Mouse (Mus musculus) embryo, embryonic 9.5 days (tissue): ENCODE measurements around the gene Arhgap6.

Experiments
- DNase-seq: peaks from one replicate; pipeline ENCODE4 v3.0.0-alpha.2; 2017; ENCODE audit errors: extremely low spot score

The Arhgap6 gene

GRCm38 (mm10) chrX:168980370-168980769 is 185.5 kb downstream of the Arhgap6 start:
- no peak for DNase-seq

GRCm38 (mm10) chrX:169007066-169007465 is 212.2 kb downstream of the Arhgap6 start:
- DNase-seq, result no peak

GRCm38 (mm10) chrX:169012701-169013100 is 217.8 kb downstream of the Arhgap6 start:
- DNase-seq, result no peak

GRCm38 (mm10) chrX:169034390-169034789 is 239.5 kb downstream of the Arhgap6 start:
- DNase-seq, result no peak

GRCm38 (mm10) chrX:169036403-169037296 is 241.8 kb downstream of the Arhgap6 start:
- DNase-seq, result peak; percentile 63

- no peak for DNase-seq
Measured at GRCm38 (mm10) chrX:169037401-169037800, 242.5 kb downstream of the Arhgap6 start.

GRCm38 (mm10) chrX:169043872-169044271 is 249.0 kb downstream of the Arhgap6 start:
- DNase-seq, result no peak

GRCm38 (mm10) chrX:169047595-169047994 is 252.7 kb downstream of the Arhgap6 start:
- DNase-seq, result no peak

GRCm38 (mm10) chrX:169049550-169049949 is 254.7 kb downstream of the Arhgap6 start:
- no peak for DNase-seq

- DNase-seq, result peak; percentile 1
Measured at GRCm38 (mm10) chrX:169053907-169054476, 259.1 kb downstream of the Arhgap6 start.

GRCm38 (mm10) chrX:169062555-169062954 is 267.7 kb downstream of the Arhgap6 start:
- DNase-seq, result no peak

- no peak for DNase-seq
Measured at GRCm38 (mm10) chrX:169065298-169065697, 270.4 kb downstream of the Arhgap6 start.

- DNase-seq, result no peak
Measured at GRCm38 (mm10) chrX:169065922-169066321, 271.0 kb downstream of the Arhgap6 start.

- DNase-seq, result no peak
Measured at GRCm38 (mm10) chrX:169075020-169075419, 280.1 kb downstream of the Arhgap6 start.

GRCm38 (mm10) chrX:169081609-169082008 is 286.7 kb downstream of the Arhgap6 start:
- no peak for DNase-seq

GRCm38 (mm10) chrX:169085871-169086270 is 291.0 kb downstream of the Arhgap6 start:
- DNase-seq, result peak; percentile 15

- DNase-seq, result no peak
Measured at GRCm38 (mm10) chrX:169089221-169089620, 294.3 kb downstream of the Arhgap6 start.

- DNase-seq, result no peak
Measured at GRCm38 (mm10) chrX:169094601-169095000, 299.7 kb downstream of the Arhgap6 start.

- DNase-seq, result no peak
Measured at GRCm38 (mm10) chrX:169095584-169095983, 300.7 kb downstream of the Arhgap6 start.

- no peak for DNase-seq
Measured at GRCm38 (mm10) chrX:169102665-169103064, 307.8 kb downstream of the Arhgap6 start.

- no peak for DNase-seq
Measured at GRCm38 (mm10) chrX:169106048-169106622, 311.2 kb downstream of the Arhgap6 start.

GRCm38 (mm10) chrX:169107372-169107771 is 312.5 kb downstream of the Arhgap6 start:
- DNase-seq, result no peak

- no peak for DNase-seq
Measured at GRCm38 (mm10) chrX:169110031-169110430, 315.1 kb downstream of the Arhgap6 start.
